Mouse (Mus musculus) intestine, postnatal 0 days (tissue): ENCODE data around the gene Gja5. TPM values are rescaled to one million over a fixed set of nuclear protein-coding genes. Genes with fewer than 3 reads are reported as not detected.

Experiments
- ATAC-seq: fragments of 200-750 bp; cut with Nextera tagmentation; 2 replicates; pipeline ENCODE4 v1.8.0; 2017; ENCODE audit warnings: mild to moderate bottlenecking, moderate TSS enrichment, moderate library complexity
- H3K27ac ChIP-seq: fragments of 300-500 bp; sonication (generic); 2 replicates; pipeline ENCODE4 v1.5.1; 2014; ENCODE audit warnings: mild to moderate bottlenecking, low read depth, low read length, moderate library complexity
- H3K27me3 ChIP-seq: fragments of 300-500 bp; sonication (generic); replicated peaks from 2 replicates; pipeline ENCODE4 v1.6.1; 2014; ENCODE audit warnings: low read length, mixed read lengths; ENCODE audit not compliant: control insufficient read depth, insufficient read depth
- H3K36me3 ChIP-seq: fragments of 300-500 bp; sonication (generic); 2 replicates; pipeline ENCODE4 v1.6.1; 2014; ENCODE audit warnings: mild to moderate bottlenecking, moderate library complexity; ENCODE audit not compliant: control insufficient read depth, insufficient read depth
- H3K4me1 ChIP-seq: fragments of 300-500 bp; sonication (generic); replicated peaks from 2 replicates; pipeline ENCODE4 v1.6.1; 2014; ENCODE audit warnings: antibody characterized with exemption, low read length, mixed read lengths; ENCODE audit not compliant: control insufficient read depth, insufficient read depth
- H3K4me2 ChIP-seq: fragments of 300-500 bp; sonication (generic); replicated peaks from 2 replicates; pipeline ENCODE4 v1.6.1; 2014; ENCODE audit warnings: low read depth, mild to moderate bottlenecking, moderate library complexity
- H3K4me3 ChIP-seq: fragments of 300-500 bp; sonication (generic); 2 replicates; pipeline ENCODE4 v1.5.1; 2014; ENCODE audit warnings: low read depth, low read length
- H3K9ac ChIP-seq: fragments of 300-500 bp; sonication (generic); 2 replicates; pipeline ENCODE4 v1.6.1; 2014; ENCODE audit warnings: mild to moderate bottlenecking, low read depth, low read length
- H3K9me3 ChIP-seq: fragments of 300-500 bp; sonication (generic); 2 replicates; pipeline ENCODE4 v1.6.1; 2016; ENCODE audit warnings: mixed run types; ENCODE audit not compliant: control insufficient read depth
- CTCF ChIP-seq: sonication (generic); IDR thresholded peaks from 2 replicates; pipeline ENCODE4 v1.5.1; 2016; ENCODE audit warnings: low read depth, mild to moderate bottlenecking, control low read depth, antibody characterized with exemption, moderate library complexity
- WGBS: fragments of 180-500 bp; shearing (Covaris S2); extraction: QIAGEN DNeasy Blood & Tissue Kit; methylation state at CpG from one replicate; pipeline ENCODE4 v1.1.7; 2014; 5-methylcytosine and 5-hydroxymethylcytosine counted together
- polyA plus RNA-seq: library from polyadenylated mRNA; unstranded; fragments of >200 nt; fragmentation: Nextera tagmentation; extraction: Ambion mirVana; gene quantifications from 2 replicates; pipeline ENCODE4 v1.2.1, GENCODE M21; 2015

Gja5 gene
- polyA plus RNA-seq, 1 experiment from 2014 or later, result 5.3 TPM

DNA sequence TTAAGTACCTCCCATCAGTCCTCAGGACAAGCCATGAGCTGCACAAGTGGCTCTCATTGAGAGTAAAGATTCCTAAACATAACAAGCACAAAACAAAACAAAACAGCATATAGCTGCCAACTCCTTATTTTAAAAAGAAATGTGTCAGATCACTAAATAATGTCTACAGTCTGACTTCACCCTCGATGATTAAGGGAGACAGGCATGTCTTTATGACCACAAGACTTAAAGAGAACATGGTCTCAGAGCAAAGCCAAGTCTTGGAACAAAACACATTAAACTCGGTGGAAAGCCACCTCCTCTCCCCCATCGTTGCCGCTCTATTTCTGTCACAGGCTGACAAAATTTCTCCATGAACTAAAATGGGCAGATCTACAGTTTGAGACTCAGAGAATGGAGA is 20.1 kb downstream of the Gja5 start:
- H3K4me1 ChIP-seq, result no peaks in the 10 kb centered on the region
- no peak for ATAC-seq
- H3K27me3 ChIP-seq, result no peaks in the 10 kb centered on the region
- no peaks in the 10 kb centered on the region for H3K9me3 ChIP-seq
- no peak overlapping the region for H3K27ac ChIP-seq
- H3K4me3 ChIP-seq, result no peak overlapping the region
- H3K4me2 ChIP-seq, result no peak overlapping the region
- H3K36me3 ChIP-seq, result no peaks in the 10 kb centered on the region
- H3K9ac ChIP-seq, result no peak overlapping the region
- 74% methylated on average over 4 of the region's 4 CpGs for WGBS
- TF ChIP-seq CTCF, result no peak

DNA sequence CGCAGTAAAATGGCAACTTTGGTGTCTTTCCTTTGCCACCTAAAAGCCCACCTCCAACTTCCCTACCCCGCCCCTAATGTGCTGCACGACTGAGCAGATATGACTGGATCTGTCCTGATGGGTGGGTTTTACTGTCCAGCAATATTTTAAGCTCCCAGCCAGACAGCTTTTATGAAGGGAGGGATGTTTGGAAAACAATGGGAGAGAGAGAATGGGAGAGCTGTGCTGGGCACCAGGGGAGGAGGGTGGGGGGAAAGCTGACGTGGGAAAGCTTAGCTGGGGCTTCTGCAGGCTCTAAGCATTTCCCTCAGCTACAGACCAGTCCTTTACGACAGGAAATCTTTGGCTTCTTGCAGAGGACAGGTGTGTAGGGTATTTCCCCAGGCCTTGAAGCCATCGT is 21.4 kb downstream of the Gja5 start, which contains the start of gene Gja8:
Gene Gja8 (minus strand): TSS at position 101 of the 400 bp plus-strand sequence.
- no peak for ATAC-seq
- Histone ChIP-seq H3K4me3 (no peak within 1 kb of the TSS), H3K4me1 (no peaks in the 10 kb centered on the region), H3K9me3 (no peaks in the 10 kb centered on the region), H3K27me3 (no peaks in the 10 kb centered on the region), H3K4me2 (no peak within 1 kb of the TSS), H3K9ac (no peak within 1 kb of the TSS), H3K27ac (no peak within 1 kb of the TSS), H3K36me3 (no peaks in the 10 kb centered on the region)
- 52% methylated on average over 6 of the region's 6 CpGs for WGBS
- no peak for TF ChIP-seq CTCF

- ATAC-seq, result no peak
- 34% methylated on average over 5 of the region's 5 CpGs for WGBS
- Histone ChIP-seq H3K4me2 (no peak overlapping the region), H3K9me3 (no peaks in the 10 kb centered on the region), H3K27me3 (no peaks in the 10 kb centered on the region; the same call in 1 of the 2 replicates), H3K36me3 (no peaks in the 10 kb centered on the region), H3K9ac (no peak overlapping the region), H3K4me1 (no peaks in the 10 kb centered on the region), H3K4me3 (no peak overlapping the region), H3K27ac (no peak overlapping the region)
- TF ChIP-seq CTCF, result no peak
Measured at GRCm38 (mm10) chr3:96931261-96931681, 26.8 kb downstream of the Gja5 start.

GRCm38 (mm10) chr3:96936241-96936640 is 31.7 kb downstream of the Gja5 start:
- no peak overlapping the region for H3K9ac ChIP-seq
- H3K4me3 ChIP-seq, result no peak overlapping the region
- H3K36me3 ChIP-seq, result no peaks in the 10 kb centered on the region
- no peaks in the 10 kb centered on the region for H3K4me1 ChIP-seq
- 8% methylated on average over 6 of the region's 6 CpGs for WGBS
- no peak for ATAC-seq
- H3K27me3 ChIP-seq, result no peaks in the 10 kb centered on the region; the same call in 1 of the 2 replicates
- no peak overlapping the region for H3K4me2 ChIP-seq
- no peak overlapping the region for H3K27ac ChIP-seq
- TF ChIP-seq CTCF, result peak; percentile 97
- no peaks in the 10 kb centered on the region for H3K9me3 ChIP-seq

- no peak for TF ChIP-seq CTCF
- Histone ChIP-seq H3K4me3 (no peak overlapping the region), H3K9ac (no peak overlapping the region), H3K9me3 (no peaks in the 10 kb centered on the region), H3K27me3 (no peaks in the 10 kb centered on the region), H3K27ac (no peak overlapping the region), H3K4me2 (no peak overlapping the region), H3K4me1 (no peaks in the 10 kb centered on the region), H3K36me3 (no peaks in the 10 kb centered on the region)
- no peak for ATAC-seq
- 23% methylated on average over 5 of the region's 5 CpGs for WGBS
Measured at GRCm38 (mm10) chr3:96937606-96938005, 33.1 kb downstream of the Gja5 start.

GRCm38 (mm10) chr3:96938738-96939137 is 34.2 kb downstream of the Gja5 start:
- H3K9me3 ChIP-seq, result no peaks in the 10 kb centered on the region
- TF ChIP-seq CTCF, result peak; percentile 97
- 11% methylated on average over 11 of the region's 11 CpGs for WGBS

GRCm38 (mm10) chr3:96942706-96943105 is 38.2 kb downstream of the Gja5 start:
- ATAC-seq, result no peak
- no peaks in the 10 kb centered on the region for H3K27me3 ChIP-seq
- no peak overlapping the region for H3K9ac ChIP-seq
- WGBS, result 79% methylated on average over 2 of the region's 2 CpGs
- H3K4me1 ChIP-seq, result no peaks in the 10 kb centered on the region
- H3K27ac ChIP-seq, result no peak overlapping the region
- H3K4me3 ChIP-seq, result no peak overlapping the region
- no peak overlapping the region for H3K4me2 ChIP-seq
- no peaks in the 10 kb centered on the region for H3K36me3 ChIP-seq
- TF ChIP-seq CTCF, result no peak
- no peaks in the 10 kb centered on the region for H3K9me3 ChIP-seq

More at GRCm38 (mm10) chr3:96938738-96939137, 34.2 kb downstream of the Gja5 start:
- Histone ChIP-seq H3K4me2 (no peak overlapping the region), H3K9ac (no peak overlapping the region), H3K27me3 (no peaks in the 10 kb centered on the region), H3K4me3 (no peak overlapping the region), H3K27ac (no peak overlapping the region), H3K4me1 (no peaks in the 10 kb centered on the region), H3K36me3 (no peaks in the 10 kb centered on the region)
- ATAC-seq, result peak; percentile 43; the same call in 1 of the 2 replicates
